Comparison of ENCODE assay signal across 17 mouse cellular contexts in the genomic region with DNA sequence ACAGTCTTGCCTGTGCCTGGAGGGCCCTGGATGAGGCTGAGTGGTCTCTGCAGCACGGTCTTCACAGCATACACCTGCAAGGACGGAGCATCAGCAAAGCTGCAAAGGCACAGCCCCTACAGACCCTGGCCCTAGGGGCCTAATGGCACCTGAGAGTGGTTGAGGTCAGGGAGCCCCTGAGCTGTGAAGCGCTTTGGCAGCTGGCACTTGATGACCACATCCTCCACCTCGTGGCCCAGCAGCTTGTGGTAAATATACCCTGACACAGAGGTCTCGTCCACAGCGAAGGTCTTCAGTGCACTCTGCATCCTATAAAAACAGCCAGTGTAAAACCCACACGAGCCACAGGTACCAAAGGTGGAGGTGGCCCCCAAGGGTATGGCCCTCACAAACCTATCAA.
"Had no signal": no experiment of that assay in that cellular context is flagged by ENCODE, and none has a peak within 500 bp of the region (broad histone marks: within the 10 kb centered on the region; RNA-seq: fewer than 3 reads in every experiment).

No protein-coding gene starts in this region.

- DNase-seq: cerebellum, adult 8-10 months; cerebellum, adult 9-10 months; cerebellum, adult 9-11 months; cerebellum, postnatal 10 days; cerebellum, postnatal 14 days; cerebellum, postnatal 25 days; cerebellum, postnatal 36 days; embryo, embryonic 11 days; forebrain, postnatal 0 days; gastrocnemius, adult 2 months; gastrocnemius, postnatal 10 days; gastrocnemius, postnatal 14 days; gastrocnemius, postnatal 25 days; gastrocnemius, postnatal 36 days; heart, adult 11 months; heart, adult 18-20 months; heart, adult 2 months had no signal
